Mouse (Mus musculus) heart, postnatal 0 days (tissue): ENCODE measurements around the gene F2rl1. TPM values are rescaled to one million over a fixed set of nuclear protein-coding genes. Genes with fewer than 3 reads are reported as not detected.
A peak's percentile ranks its signal among the peaks of the same experiment; 100 is the strongest.

Source experiments
- ATAC-seq: fragments of 200-750 bp; cut with Nextera tagmentation; 2 replicates; pipeline ENCODE4 v1.8.0; 2017; ENCODE audit warnings: low read depth, moderate number of reproducible peaks, moderate library complexity; ENCODE audit not compliant: insufficient read depth
- DNase-seq: peaks from one replicate; pipeline ENCODE4 v3.0.0-alpha.2; 2016; ENCODE audit warnings: low spot score
- H3K27ac ChIP-seq: fragments of 300-500 bp; sonication (generic); 2 replicates; pipeline ENCODE4 v1.5.1; 2014; ENCODE audit warnings: low read depth, mild to moderate bottlenecking
- H3K27me3 ChIP-seq: fragments of 300-500 bp; sonication (generic); 2 replicates; pipeline ENCODE4 v1.6.1; 2014; ENCODE audit warnings: low read length, mixed read lengths; ENCODE audit not compliant: control insufficient read depth, insufficient read depth
- H3K36me3 ChIP-seq: fragments of 300-500 bp; sonication (generic); replicated peaks from 2 replicates; pipeline ENCODE4 v1.6.1; 2014; ENCODE audit warnings: low read length, mixed read lengths; ENCODE audit not compliant: control insufficient read depth, insufficient read depth
- H3K4me1 ChIP-seq: fragments of 300-500 bp; sonication (generic); 2 replicates; pipeline ENCODE4 v1.6.1; 2014; ENCODE audit warnings: antibody characterized with exemption; ENCODE audit not compliant: control insufficient read depth, insufficient read depth
- H3K4me2 ChIP-seq: fragments of 300-500 bp; sonication (generic); 2 replicates; pipeline ENCODE4 v1.6.1; 2014; ENCODE audit warnings: low read depth, mild to moderate bottlenecking, low read length, moderate library complexity
- H3K4me3 ChIP-seq: fragments of 300-500 bp; sonication (generic); 2 replicates; pipeline ENCODE4 v1.5.1; 2014; ENCODE audit warnings: low read depth, low read length
- H3K9ac ChIP-seq: fragments of 300-500 bp; sonication (generic); replicated peaks from 2 replicates; pipeline ENCODE4 v1.6.1; 2014; ENCODE audit warnings: low read depth, low read length, mixed read lengths
- H3K9me3 ChIP-seq: fragments of 300-500 bp; sonication (generic); replicated peaks from 2 replicates; pipeline ENCODE4 v1.6.1; 2016; ENCODE audit warnings: low read length; ENCODE audit not compliant: control insufficient read depth
- CTCF ChIP-seq: IDR thresholded peaks from 2 replicates; pipeline ENCODE4 v1.5.1; 2016; ENCODE audit warnings: antibody characterized with exemption, control low read depth, low read depth
- EP300 ChIP-seq: IDR thresholded peaks from 2 replicates; pipeline ENCODE4 v1.6.1; 2016; ENCODE audit warnings: antibody characterized with exemption, low read depth
- WGBS: fragments of 180-500 bp; shearing (Covaris S2); extraction: QIAGEN DNeasy Blood & Tissue Kit; methylation state at CpG from one replicate; pipeline ENCODE4 v1.1.7; 2014; 5-methylcytosine and 5-hydroxymethylcytosine counted together
- polyA plus RNA-seq: library from polyadenylated mRNA; unstranded; fragments of >200 nt; fragmentation: Nextera tagmentation; extraction: Ambion mirVana; gene quantifications from 2 replicates; pipeline ENCODE4 v1.2.1, GENCODE M21; 2015
- total RNA-seq: library from RNA; depleted of rRNA; stranded (reverse); fragments of >200 nt; gene quantifications from 2 replicates; pipeline ENCODE4 v1.2.3, GENCODE M21; 2014; ENCODE audit warnings: low replicate concordance

F2rl1 gene
- total and polyA plus RNA-seq, 2 experiments from 2014 or later: 0.25 to 0.95 TPM

- H3K27me3 ChIP-seq: 0 out of 2 replicates have a peak, but pooled peaks cover 2% of the 10 kb centered on the region
- no peak for ATAC-seq
- WGBS: 43% methylated on average over 3 of the region's 3 CpGs
- no peak overlapping the region for H3K27ac ChIP-seq
- no peak for DNase-seq
- H3K4me2 ChIP-seq: no peak overlapping the region
- H3K4me1 ChIP-seq: no peaks in the 10 kb centered on the region
- H3K9me3 ChIP-seq: no peaks in the 10 kb centered on the region
- H3K36me3 ChIP-seq: no peaks in the 10 kb centered on the region
- H3K4me3 ChIP-seq: no peak overlapping the region
- no peak overlapping the region for H3K9ac ChIP-seq
- TF ChIP-seq EP300 (no peak), CTCF (no peak)
Observed at GRCm38 (mm10) chr13:95549421-95549820, 24.4 kb upstream of the F2rl1 start.

GRCm38 (mm10) chr13:95548856-95549255 is 23.8 kb upstream of the F2rl1 start:
- H3K9me3 ChIP-seq: no peaks in the 10 kb centered on the region
- no peak for TF ChIP-seq EP300
- TF ChIP-seq CTCF: no peak
- no peak overlapping the region for H3K27ac ChIP-seq
- no peak overlapping the region; the same call in 1 of the 2 replicates for H3K4me3 ChIP-seq
- 17% methylated on average over 6 of the region's 6 CpGs for WGBS
- H3K27me3 ChIP-seq: 0 out of 2 replicates have a peak, but pooled peaks cover 2% of the 10 kb centered on the region
- H3K4me2 ChIP-seq: peak overlapping the region; percentile 52
- no peaks in the 10 kb centered on the region for H3K36me3 ChIP-seq
- ATAC-seq: no peak
- DNase-seq: no peak
- no peaks in the 10 kb centered on the region for H3K4me1 ChIP-seq
- H3K9ac ChIP-seq: no peak overlapping the region

- ATAC-seq: peak; percentile 57
- Histone ChIP-seq H3K4me2 (peak overlapping the region; percentile 52), H3K36me3 (no peaks in the 10 kb centered on the region), H3K9ac (no peak overlapping the region), H3K4me3 (peak overlapping the region; percentile 16), H3K4me1 (no peaks in the 10 kb centered on the region), H3K27me3 (0 out of 2 replicates have a peak, but pooled peaks cover 2% of the 10 kb centered on the region), H3K27ac (no peak overlapping the region), H3K9me3 (no peaks in the 10 kb centered on the region)
- WGBS: 28% methylated on average over 20 of the region's 20 CpGs
- no peak for TF ChIP-seq EP300
- TF ChIP-seq CTCF: no peak
- DNase-seq: peak; percentile 43
Observed at GRCm38 (mm10) chr13:95548291-95548789, 23.3 kb upstream of the F2rl1 start.

- Histone ChIP-seq H3K4me3 (no peak overlapping the region), H3K9me3 (no peaks in the 10 kb centered on the region), H3K27me3 (0 out of 2 replicates have a peak, but pooled peaks cover 2% of the 10 kb centered on the region), H3K27ac (no peak overlapping the region), H3K36me3 (no peaks in the 10 kb centered on the region), H3K4me1 (no peaks in the 10 kb centered on the region), H3K9ac (no peak overlapping the region), H3K4me2 (no peak overlapping the region)
- DNase-seq: no peak
- WGBS: 50% methylated on average over 12 of the region's 12 CpGs
- ATAC-seq: no peak; the same call in 1 of the 2 replicates
- no peak for TF ChIP-seq EP300
- TF ChIP-seq CTCF: no peak
Observed at GRCm38 (mm10) chr13:95547090-95547611, 22.1 kb upstream of the F2rl1 start.

GRCm38 (mm10) chr13:95546251-95546650 is 21.2 kb upstream of the F2rl1 start:
- H3K9me3 ChIP-seq: no peaks in the 10 kb centered on the region
- H3K4me2 ChIP-seq: no peak overlapping the region
- H3K36me3 ChIP-seq: no peaks in the 10 kb centered on the region
- no peak overlapping the region for H3K9ac ChIP-seq
- no peak overlapping the region for H3K4me3 ChIP-seq
- WGBS: 69% methylated on average over 6 of the region's 6 CpGs
- TF ChIP-seq CTCF (no peak), EP300 (no peak)
- DNase-seq (no peak), ATAC-seq (no peak)
- H3K27ac ChIP-seq: no peak overlapping the region
- 0 out of 2 replicates have a peak, but pooled peaks cover 2% of the 10 kb centered on the region for H3K27me3 ChIP-seq
- H3K4me1 ChIP-seq: no peaks in the 10 kb centered on the region
